Mouse (Mus musculus): Measurements from ENCODE around the gene Junb.

Gene Junb

DNA sequence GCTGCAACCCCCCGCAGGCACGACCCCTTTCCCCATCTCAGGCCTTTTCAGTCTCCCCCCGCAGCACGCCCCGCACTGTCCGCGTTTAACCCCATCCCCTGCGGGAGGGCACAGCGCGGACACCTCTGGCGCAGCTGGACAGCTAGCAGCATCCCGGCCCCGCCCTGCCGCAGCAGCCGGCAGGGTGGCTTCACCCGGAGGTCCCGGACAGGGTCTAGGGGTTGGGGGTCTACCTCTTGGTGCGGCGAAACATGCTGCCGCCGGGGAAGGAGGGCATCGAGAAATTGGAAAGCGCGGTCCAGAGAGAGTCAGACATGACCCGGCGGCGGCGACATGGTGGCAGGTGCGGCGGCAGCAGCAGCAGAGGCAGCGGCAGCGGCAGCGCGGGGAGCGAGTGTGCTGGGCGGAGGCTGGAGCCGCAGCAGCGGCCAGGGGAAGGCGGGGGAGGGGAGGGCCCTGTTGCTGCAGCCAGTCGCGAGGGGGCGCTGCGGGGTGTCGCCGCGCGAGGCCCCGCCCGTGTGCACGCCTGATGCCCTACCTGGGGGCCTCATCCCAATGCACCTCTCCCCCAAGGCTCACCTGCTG is 41.5 kb downstream of the Junb start, which contains the start of gene Mast1:
Gene Mast1 (minus strand): TSS at position 398 of the 585 bp plus-strand sequence.
- peak; percentile 81 for DNase-seq

DNA sequence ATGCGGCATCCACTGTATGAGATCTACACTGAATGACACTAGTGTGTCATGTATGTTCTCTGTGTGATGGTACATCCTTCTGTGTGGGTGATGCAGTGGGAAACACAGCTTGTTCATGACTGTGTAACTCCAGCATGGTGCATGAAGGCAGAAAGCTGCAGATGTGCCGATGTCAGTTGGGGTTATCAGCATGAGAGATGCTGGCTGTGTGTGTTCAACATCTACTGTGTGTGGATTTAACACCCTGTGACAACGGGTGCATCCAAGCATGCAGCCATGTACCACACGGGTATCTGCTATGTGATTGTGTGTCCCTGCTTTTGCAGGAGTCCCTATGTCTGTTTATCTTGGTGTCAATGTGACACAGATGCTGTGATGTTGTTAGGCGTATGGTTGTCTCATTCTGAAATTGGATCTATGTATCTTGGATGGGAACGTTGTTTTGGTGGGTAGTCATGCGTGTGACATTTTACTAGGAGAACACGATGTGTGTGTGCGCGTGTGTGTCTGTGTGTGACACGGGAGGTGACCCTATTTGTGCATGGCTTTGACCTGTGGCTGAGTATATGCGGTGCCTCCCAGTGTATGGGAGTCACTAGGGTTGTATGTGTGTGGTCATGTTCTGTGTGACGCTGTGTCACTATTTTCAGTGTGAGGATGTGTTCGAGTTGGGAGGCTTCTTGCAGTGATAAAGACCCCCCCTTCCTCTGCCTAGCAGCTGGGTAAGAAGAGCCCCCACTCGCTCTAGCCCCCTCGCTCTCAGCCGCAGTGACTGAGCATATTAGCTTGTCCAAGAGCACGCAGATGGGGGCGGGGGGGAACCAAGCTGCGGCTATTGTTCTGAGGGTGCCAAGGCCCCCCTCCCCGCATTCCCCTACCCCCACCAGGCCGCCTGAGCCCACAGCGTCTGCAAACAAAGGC is 42.2 kb downstream of the Junb start:
- no peak for DNase-seq

GRCm38 (mm10) chr8:84935489-84935888 is 43.0 kb downstream of the Junb start:
- DNase-seq = no peak

DNA sequence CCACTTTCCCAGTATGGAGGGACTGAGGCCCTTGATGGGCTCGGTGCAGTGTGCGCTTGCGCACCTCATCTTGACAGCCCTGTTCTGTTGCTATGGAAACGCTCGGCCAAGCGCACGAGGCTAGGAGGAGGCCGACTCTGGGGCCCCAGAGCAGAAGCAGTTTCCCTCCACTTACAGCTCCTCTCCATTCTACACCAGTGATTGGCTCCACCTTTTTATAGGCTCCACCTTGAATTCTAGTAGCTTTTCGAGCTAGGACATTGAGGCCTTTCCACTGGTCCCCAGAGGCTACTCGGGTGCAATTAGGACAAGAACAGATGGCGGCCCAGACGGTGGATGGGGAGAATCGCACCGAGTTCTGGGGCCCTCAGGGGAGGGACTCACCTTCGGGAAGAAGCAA is 43.7 kb downstream of the Junb start:
- DNase-seq = peak; percentile 62

DNA sequence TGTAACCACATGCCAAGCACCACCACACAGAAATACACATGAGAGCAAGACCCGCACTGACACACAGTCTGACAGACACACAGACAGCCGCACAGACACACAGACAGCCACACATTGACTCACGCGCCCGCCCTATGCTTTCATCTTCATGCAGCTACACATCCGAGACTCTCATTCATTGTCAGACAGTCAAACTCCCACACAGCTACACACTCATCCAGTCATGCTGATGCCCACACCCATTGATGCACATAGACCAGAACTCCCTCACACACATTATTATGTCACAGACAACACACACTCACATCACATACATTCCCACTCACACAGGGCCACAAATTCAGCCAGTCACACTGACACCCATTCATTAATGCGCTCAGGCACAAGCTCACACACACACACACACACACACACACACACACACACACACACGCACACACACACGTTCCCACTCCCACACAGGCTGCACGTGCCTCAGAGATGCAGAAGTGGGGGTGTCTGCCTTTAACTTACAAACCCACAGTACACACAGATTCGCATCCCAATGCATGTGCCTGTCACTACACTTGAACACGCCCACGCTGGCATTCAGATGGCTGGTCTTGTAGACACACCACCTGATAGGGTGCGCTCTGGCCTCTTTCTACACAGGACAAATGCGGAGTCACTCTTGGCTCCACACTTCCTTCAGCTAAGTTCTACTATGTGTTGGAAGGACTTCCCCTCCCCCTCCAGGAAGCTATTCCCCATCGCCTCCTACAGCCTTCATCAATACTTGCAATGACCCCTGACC is 44.6 kb downstream of the Junb start:
- peak; percentile 58 for DNase-seq

DNA sequence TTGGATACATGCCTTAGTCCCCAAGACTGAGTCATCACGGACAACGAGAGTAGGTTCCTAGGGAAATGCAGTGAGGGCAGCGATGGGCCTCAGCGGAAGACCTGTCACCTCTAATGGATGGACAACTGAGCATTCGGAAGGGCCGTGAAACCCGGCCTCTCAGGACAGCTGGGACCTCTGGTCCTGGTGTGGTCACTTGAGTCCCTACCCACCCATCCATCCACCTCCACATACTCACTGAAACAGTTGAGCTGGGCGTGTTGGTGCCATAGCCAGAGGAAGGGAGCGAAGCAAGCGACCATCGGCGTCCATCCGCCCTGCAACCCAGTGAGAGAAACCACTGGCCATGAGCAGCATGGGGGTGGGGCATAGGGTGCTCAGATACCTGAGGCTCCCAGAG is 47.9 kb downstream of the Junb start:
- DNase-seq = no peak

- DNase-seq = peak; percentile 63
These were observed 49.8 kb downstream of the Junb start for GRCm38 (mm10) chr8:84928456-84929306.

GRCm38 (mm10) chr8:84927513-84927912 is 51.0 kb downstream of the Junb start:
- DNase-seq = no peak

DNA sequence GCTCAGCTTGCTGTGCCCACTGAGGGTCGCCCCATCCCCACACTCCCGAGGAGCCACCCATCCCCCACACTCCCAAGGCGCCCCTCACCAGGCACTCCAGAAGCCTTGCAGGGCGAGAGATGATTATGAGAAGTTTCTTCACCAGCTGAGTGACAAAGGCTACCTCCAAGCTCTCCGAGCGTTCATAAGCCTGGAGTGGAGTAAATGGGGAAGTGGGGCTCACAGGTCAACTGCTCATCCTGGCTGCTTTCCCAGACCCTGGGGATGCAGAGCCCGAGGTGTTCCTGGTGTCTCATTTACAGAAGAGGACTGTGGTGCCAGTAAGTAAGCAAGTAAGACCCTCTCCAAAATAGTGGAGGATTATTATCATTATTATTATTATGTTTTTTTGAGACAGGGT is 53.0 kb downstream of the Junb start:
- no peak for DNase-seq

Data from right cerebral cortex, adult 18-20 months (tissue).